Mouse (Mus musculus) stomach, embryonic 16.5 days (tissue): ENCODE data around the gene Slc38a2. TPM values are rescaled to one million over a fixed set of nuclear protein-coding genes. Genes with fewer than 3 reads are reported as not detected.

Source experiments
- polyA plus RNA-seq: library from polyadenylated mRNA; unstranded; fragments of >200 nt; fragmentation: Nextera tagmentation; extraction: Ambion mirVana; gene quantifications from 2 replicates; pipeline ENCODE4 v1.2.1, GENCODE M21; 2015

The Slc38a2 gene
- polyA plus RNA-seq, 1 experiment from 2014 or later = 133 TPM

Other genes starting within 250 kb of the Slc38a2 start
- 70.1 and 73.0 TPM in 2 replicates for gene Scaf11, start 238.9 kb downstream of the Slc38a2 start, polyA plus RNA-seq
- gene Slc38a1, start 56.8 kb downstream of the Slc38a2 start, polyA plus RNA-seq = 55.6 and 58.0 TPM in 2 replicates